Mouse (Mus musculus) granulocyte monocyte progenitor cell, adult 5-6 weeks (primary cell): Measurements from ENCODE around the gene Ccz1. TPM values are rescaled to one million over a fixed set of nuclear protein-coding genes. Genes with fewer than 3 reads are reported as not detected.
"Not testable (repeated sequence)": the region's sequence is repeated elsewhere in the genome, so short reads cannot be mapped to it uniquely, and the experiment has no call there.

Experiments used
- ATAC-seq: replicated peaks from 2 replicates; pipeline ENCODE4 v1.8.0; 2016; ENCODE audit warnings: mild to moderate bottlenecking, moderate TSS enrichment, inconsistent platforms; ENCODE audit not compliant: poor library complexity, severe bottlenecking
- total RNA-seq, 2 experiments: library from RNA; stranded (forward) in 1 of 2; stranded (reverse) in 1 of 2; fragments of 200-712, 200-1000 nt in 1 of 2; fragments of >200 nt in 1 of 2; fragmentation: Nextera tagmentation in 1 of 2; gene quantifications; 2 replicates each; pipeline ENCODE4 v1.2.3; 2014 to 2017

Gene Ccz1
- total RNA-seq (2014; fragmentation: Nextera tagmentation), result 99.9 and 103 TPM in 2 replicates
- total RNA-seq (2017), result 121 and 139 TPM in 2 replicates

GRCm38 (mm10) chr5:144014551-144015311 lies at the start of gene Ccz1:
Gene Ccz1, minus strand, starts transcription at chr5:144014877.
- ATAC-seq, result peak; percentile 98

GRCm38 (mm10) chr5:144064093-144064492 lies 49.4 kb upstream of the Ccz1 start:
- ATAC-seq, result no peak

- no peak for ATAC-seq
Observed at GRCm38 (mm10) chr5:144054340-144054739, 39.7 kb upstream of the Ccz1 start.

GRCm38 (mm10) chr5:144053450-144053849 lies 38.8 kb upstream of the Ccz1 start:
- no peak for ATAC-seq

GRCm38 (mm10) chr5:144051268-144051667 lies 36.6 kb upstream of the Ccz1 start:
- ATAC-seq, result peak; percentile 87

- ATAC-seq, result no peak
Observed at GRCm38 (mm10) chr5:144049881-144050280, 35.2 kb upstream of the Ccz1 start.

- peak; percentile 26; the same call in 1 of the 2 replicates for ATAC-seq
Observed at GRCm38 (mm10) chr5:144047324-144047723, 32.6 kb upstream of the Ccz1 start.

GRCm38 (mm10) chr5:144043166-144043565 lies 28.5 kb upstream of the Ccz1 start:
- ATAC-seq, result no peak

- ATAC-seq, result peak; percentile 91
Observed at GRCm38 (mm10) chr5:144040720-144041364, 26.2 kb upstream of the Ccz1 start.

GRCm38 (mm10) chr5:144039886-144040285 lies 25.2 kb upstream of the Ccz1 start:
- ATAC-seq, result 0 out of 2 replicates have a peak, but pooled peaks have one; percentile 4

- ATAC-seq, result no peak
Observed at GRCm38 (mm10) chr5:144039156-144039675, 24.5 kb upstream of the Ccz1 start.

- no peak for ATAC-seq
Observed at GRCm38 (mm10) chr5:144036952-144037351, 22.3 kb upstream of the Ccz1 start.

- no peak for ATAC-seq
Observed at GRCm38 (mm10) chr5:144034567-144034966, 19.9 kb upstream of the Ccz1 start.

GRCm38 (mm10) chr5:144032491-144032890 lies 17.8 kb upstream of the Ccz1 start:
- peak; percentile 35 for ATAC-seq

GRCm38 (mm10) chr5:144026620-144027263 lies 12.1 kb upstream of the Ccz1 start, which contains the start of gene Ocm:
Gene Ocm, minus strand, starts transcription at chr5:144026670.
- ATAC-seq, result peak; percentile 40; the same call in 1 of the 2 replicates

- ATAC-seq, result peak; percentile 65
Observed at GRCm38 (mm10) chr5:144015845-144016244, 1.2 kb upstream of the Ccz1 start.

GRCm38 (mm10) chr5:144015312-144015650 lies 604 bp upstream of the Ccz1 start:
- ATAC-seq, result no peak

GRCm38 (mm10) chr5:144013366-144014134 lies 1.1 kb downstream of the Ccz1 start:
- not testable (repeated sequence) for ATAC-seq

- peak; percentile 75 for ATAC-seq
Observed at GRCm38 (mm10) chr5:144002461-144003192, 12.1 kb downstream of the Ccz1 start.
